Mouse (Mus musculus): ENCODE data around the gene Tlk1. TPM values are rescaled to one million over a fixed set of nuclear protein-coding genes. Genes with fewer than 3 reads are reported as not detected.

Tlk1 gene
- polyA plus RNA-seq, 1 experiment from 2014 or later: 27.0 TPM

DNA sequence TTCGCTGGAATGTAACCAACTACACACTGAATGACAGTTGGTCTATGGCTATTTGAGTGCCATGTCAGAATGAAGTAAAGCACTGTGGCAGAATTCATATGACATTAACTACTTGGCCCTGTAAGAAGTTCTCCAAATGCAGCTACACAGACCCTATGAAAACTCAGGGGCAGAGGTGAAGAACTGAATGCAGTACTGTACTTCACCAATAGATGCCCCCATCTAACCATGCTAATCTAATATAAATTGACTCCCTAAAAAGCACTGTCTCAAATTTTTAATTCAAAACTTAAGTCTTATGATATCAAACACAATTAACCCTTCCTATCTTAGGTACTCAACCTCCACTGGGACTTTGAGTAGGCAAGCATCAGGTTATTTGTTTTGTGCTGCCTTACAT lies 45.9 kb downstream of the Tlk1 start:
- no peak overlapping the region for H3K9ac ChIP-seq
- ATAC-seq (replicated peaks; ENCODE audit: low FRiP score): no peak
- WGBS: 96% methylated on average over 1 of the region's 1 CpGs
- no peaks in the 10 kb centered on the region for H3K9me3 ChIP-seq (replicated peaks)
- no peak overlapping the region for H3K4me2 ChIP-seq
- H3K4me1 ChIP-seq: no peaks in the 10 kb centered on the region
- H3K27ac ChIP-seq: no peak overlapping the region
- H3K36me3 ChIP-seq: peaks cover 7% of the 10 kb centered on the region; the same call in 1 of the 2 replicates
- no peaks in the 10 kb centered on the region for H3K27me3 ChIP-seq
- H3K4me3 ChIP-seq (replicated peaks): no peak overlapping the region

- no peak for ATAC-seq (replicated peaks; ENCODE audit: low FRiP score)
- no peak overlapping the region for H3K27ac ChIP-seq
- H3K4me3 ChIP-seq (replicated peaks): no peak overlapping the region
- no peaks in the 10 kb centered on the region for H3K4me1 ChIP-seq
- H3K36me3 ChIP-seq: peaks cover 7% of the 10 kb centered on the region; the same call in 1 of the 2 replicates
- no peak overlapping the region for H3K9ac ChIP-seq
- no peak overlapping the region for H3K4me2 ChIP-seq
- 75% methylated on average over 2 of the region's 2 CpGs for WGBS
- H3K27me3 ChIP-seq: no peaks in the 10 kb centered on the region
- no peaks in the 10 kb centered on the region for H3K9me3 ChIP-seq (replicated peaks)
Measured at GRCm38 (mm10) chr2:70776744-70777143, 48.8 kb downstream of the Tlk1 start.

GRCm38 (mm10) chr2:70764734-70765133 lies 60.8 kb downstream of the Tlk1 start:
- no peak overlapping the region for H3K4me3 ChIP-seq (replicated peaks)
- no peaks in the 10 kb centered on the region for H3K27me3 ChIP-seq
- H3K36me3 ChIP-seq: no peaks in the 10 kb centered on the region
- H3K4me2 ChIP-seq: no peak overlapping the region
- no peaks in the 10 kb centered on the region for H3K4me1 ChIP-seq
- WGBS: 79% methylated on average over 7 of the region's 7 CpGs
- no peaks in the 10 kb centered on the region for H3K9me3 ChIP-seq (replicated peaks)
- no peak for ATAC-seq (replicated peaks; ENCODE audit: low FRiP score)
- H3K27ac ChIP-seq: no peak overlapping the region
- H3K9ac ChIP-seq: no peak overlapping the region

- no peak overlapping the region for H3K4me3 ChIP-seq (replicated peaks)
- WGBS: 74% methylated on average over 1 of the region's 1 CpGs
- no peaks in the 10 kb centered on the region for H3K4me1 ChIP-seq
- no peak overlapping the region for H3K9ac ChIP-seq
- no peak overlapping the region for H3K4me2 ChIP-seq
- no peak overlapping the region for H3K27ac ChIP-seq
- H3K36me3 ChIP-seq: no peaks in the 10 kb centered on the region
- H3K9me3 ChIP-seq (replicated peaks): no peaks in the 10 kb centered on the region
- ATAC-seq (replicated peaks; ENCODE audit: low FRiP score): no peak
- no peaks in the 10 kb centered on the region for H3K27me3 ChIP-seq
Measured at GRCm38 (mm10) chr2:70762741-70763140, 62.8 kb downstream of the Tlk1 start.

DNA sequence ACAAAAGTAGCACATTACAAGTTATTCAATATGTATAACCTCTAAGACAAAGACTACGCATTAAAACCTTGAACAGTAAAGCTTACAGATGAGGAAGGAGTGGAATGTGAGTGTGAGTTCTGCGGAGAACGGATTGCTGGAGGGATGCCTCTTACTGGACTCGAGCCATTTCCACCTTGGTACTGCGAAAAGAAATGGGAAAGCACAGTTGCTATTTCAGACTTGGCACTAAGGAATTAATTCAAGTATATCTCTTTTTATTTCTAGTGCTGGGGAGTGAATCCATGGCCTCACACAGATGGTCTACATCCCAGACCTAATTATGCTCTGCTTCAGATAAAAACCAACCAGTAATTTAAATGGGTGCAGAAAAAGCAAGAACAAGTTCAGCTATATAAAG lies 73.4 kb downstream of the Tlk1 start:
- ATAC-seq (replicated peaks; ENCODE audit: low FRiP score): no peak

DNA sequence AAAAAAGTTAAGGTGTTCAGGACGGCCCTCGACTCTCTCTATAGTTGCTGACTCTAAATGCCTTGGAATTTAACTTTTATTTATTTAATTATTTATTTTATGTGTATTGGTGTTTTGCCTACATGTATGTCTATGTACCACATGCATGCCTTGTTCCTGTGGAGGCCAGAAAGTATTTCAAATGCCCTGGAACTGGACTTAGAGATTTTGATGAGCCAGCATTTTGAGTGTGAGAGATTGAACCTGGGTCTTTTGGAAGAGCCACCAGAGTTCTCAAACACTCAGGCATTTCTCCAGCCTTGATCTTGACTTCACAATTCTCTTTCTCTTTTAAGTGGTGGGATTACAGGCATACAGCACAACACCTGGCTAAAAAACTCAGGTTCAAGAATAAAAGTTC lies 73.9 kb downstream of the Tlk1 start:
- Histone ChIP-seq H3K9me3 (replicated peaks) (no peaks in the 10 kb centered on the region), H3K4me1 (no peaks in the 10 kb centered on the region), H3K36me3 (peaks cover 48% of the 10 kb centered on the region), H3K27ac (no peak overlapping the region), H3K4me3 (replicated peaks) (no peak overlapping the region), H3K9ac (no peak overlapping the region), H3K27me3 (no peaks in the 10 kb centered on the region), H3K4me2 (no peak overlapping the region)
- ATAC-seq (replicated peaks; ENCODE audit: low FRiP score): no peak
- WGBS: 93% methylated on average over 2 of the region's 2 CpGs

More for the DNA sequence above, 73.4 kb downstream of the Tlk1 start:
- peaks cover 46% of the 10 kb centered on the region for H3K36me3 ChIP-seq
- no peak overlapping the region for H3K4me3 ChIP-seq (replicated peaks)
- H3K9me3 ChIP-seq (replicated peaks): no peaks in the 10 kb centered on the region
- no peak overlapping the region for H3K9ac ChIP-seq
- no peaks in the 10 kb centered on the region for H3K4me1 ChIP-seq
- no peak overlapping the region for H3K4me2 ChIP-seq
- no peak overlapping the region for H3K27ac ChIP-seq
- 94% methylated on average over 5 of the region's 5 CpGs for WGBS
- H3K27me3 ChIP-seq: no peaks in the 10 kb centered on the region

- no peaks in the 10 kb centered on the region for H3K9me3 ChIP-seq (replicated peaks)
- no peak overlapping the region for H3K4me2 ChIP-seq
- no peak for ATAC-seq (replicated peaks; ENCODE audit: low FRiP score)
- H3K27me3 ChIP-seq: no peaks in the 10 kb centered on the region
- WGBS: 87% methylated on average over 2 of the region's 2 CpGs
- peaks cover 73% of the 10 kb centered on the region for H3K36me3 ChIP-seq
- H3K27ac ChIP-seq: no peak overlapping the region
- H3K4me1 ChIP-seq: no peaks in the 10 kb centered on the region
- no peak overlapping the region for H3K4me3 ChIP-seq (replicated peaks)
- no peak overlapping the region for H3K9ac ChIP-seq
Measured at GRCm38 (mm10) chr2:70742588-70742987, 82.9 kb downstream of the Tlk1 start.

- Histone ChIP-seq H3K27ac (no peak overlapping the region), H3K4me1 (no peaks in the 10 kb centered on the region), H3K9ac (no peak overlapping the region), H3K4me2 (no peak overlapping the region), H3K4me3 (replicated peaks) (no peak overlapping the region), H3K9me3 (replicated peaks) (no peaks in the 10 kb centered on the region), H3K36me3 (peaks cover 76% of the 10 kb centered on the region), H3K27me3 (no peaks in the 10 kb centered on the region)
- WGBS: 70% methylated on average over 5 of the region's 5 CpGs
- ATAC-seq (replicated peaks; ENCODE audit: low FRiP score): no peak
Measured at GRCm38 (mm10) chr2:70741901-70742300, 83.6 kb downstream of the Tlk1 start.

GRCm38 (mm10) chr2:70736008-70736407 lies 89.5 kb downstream of the Tlk1 start:
- Histone ChIP-seq H3K36me3 (peaks cover 70% of the 10 kb centered on the region), H3K4me3 (replicated peaks) (no peak overlapping the region), H3K4me1 (no peaks in the 10 kb centered on the region), H3K9ac (no peak overlapping the region), H3K27ac (no peak overlapping the region), H3K9me3 (replicated peaks) (no peaks in the 10 kb centered on the region), H3K4me2 (no peak overlapping the region), H3K27me3 (no peaks in the 10 kb centered on the region)
- 55% methylated on average over 5 of the region's 5 CpGs for WGBS
- ATAC-seq (replicated peaks; ENCODE audit: low FRiP score): no peak

DNA sequence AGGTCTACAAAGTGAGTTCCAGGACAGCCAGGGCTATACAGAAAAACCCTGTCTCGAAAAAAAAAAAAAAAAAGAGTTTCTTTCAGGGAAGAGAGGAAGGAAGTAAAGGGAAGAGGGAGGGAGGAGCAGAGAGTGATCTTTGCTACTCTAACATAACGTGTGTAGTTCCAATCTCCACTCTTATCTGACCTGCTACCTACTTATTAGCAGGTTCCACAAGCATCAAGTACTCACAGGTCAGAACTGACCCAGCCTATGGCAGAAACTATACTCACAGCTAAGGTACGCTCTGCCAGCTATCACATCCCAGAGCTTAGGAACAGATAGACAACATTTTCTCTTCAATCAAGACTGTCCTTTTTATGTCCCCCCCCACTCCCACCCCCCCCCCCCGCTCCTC lies 90.0 kb downstream of the Tlk1 start:
- no peak for ATAC-seq (replicated peaks; ENCODE audit: low FRiP score)
- H3K27me3 ChIP-seq: no peaks in the 10 kb centered on the region
- no peaks in the 10 kb centered on the region for H3K4me1 ChIP-seq
- no peak overlapping the region for H3K27ac ChIP-seq
- no peak overlapping the region for H3K4me3 ChIP-seq (replicated peaks)
- H3K36me3 ChIP-seq: peaks cover 70% of the 10 kb centered on the region
- WGBS: 78% methylated on average over 4 of the region's 4 CpGs
- no peak overlapping the region for H3K9ac ChIP-seq
- H3K4me2 ChIP-seq: no peak overlapping the region
- no peaks in the 10 kb centered on the region for H3K9me3 ChIP-seq (replicated peaks)

GRCm38 (mm10) chr2:70727089-70727488 lies 98.4 kb downstream of the Tlk1 start:
- peaks cover 57% of the 10 kb centered on the region for H3K36me3 ChIP-seq
- H3K4me3 ChIP-seq (replicated peaks): no peak overlapping the region
- H3K27ac ChIP-seq: no peak overlapping the region
- ATAC-seq (replicated peaks; ENCODE audit: low FRiP score): no peak
- WGBS: 85% methylated on average over 2 of the region's 2 CpGs
- H3K9ac ChIP-seq: no peak overlapping the region
- no peaks in the 10 kb centered on the region for H3K4me1 ChIP-seq
- no peak overlapping the region for H3K4me2 ChIP-seq
- H3K27me3 ChIP-seq: no peaks in the 10 kb centered on the region
- no peaks in the 10 kb centered on the region for H3K9me3 ChIP-seq (replicated peaks)

DNA sequence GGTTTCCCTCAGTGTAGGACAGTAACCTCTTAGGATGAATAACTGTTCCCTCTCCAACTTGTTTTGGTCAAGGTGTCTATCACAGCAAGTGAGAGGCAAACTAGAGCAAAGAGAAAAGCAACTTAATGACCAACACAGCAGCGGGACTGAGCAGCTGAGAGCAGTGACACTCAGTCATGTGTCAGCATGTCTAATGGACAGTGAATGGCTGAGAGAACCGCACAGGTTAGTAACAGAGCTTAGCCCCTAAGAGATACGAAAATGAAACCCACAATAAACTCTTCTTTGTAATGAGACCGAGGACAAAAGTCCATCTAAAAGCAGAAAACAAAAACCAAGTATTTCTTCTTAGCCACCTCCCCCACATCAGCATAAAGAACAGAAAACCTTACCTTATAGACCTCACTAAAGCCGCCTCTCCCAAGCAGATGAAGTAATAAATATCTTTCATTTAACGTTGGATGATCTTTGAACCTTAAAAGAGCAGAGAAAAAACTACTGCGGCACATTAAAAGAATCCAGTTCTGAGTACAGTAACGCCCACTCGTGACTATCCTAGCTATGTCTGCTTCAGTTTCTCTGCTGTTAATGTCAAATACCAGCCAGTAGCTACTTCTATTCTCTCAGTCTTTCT lies 101.8 kb downstream of the Tlk1 start:
- H3K4me3 ChIP-seq (replicated peaks): no peak overlapping the region
- no peaks in the 10 kb centered on the region for H3K9me3 ChIP-seq (replicated peaks)
- no peak overlapping the region for H3K27ac ChIP-seq
- H3K4me1 ChIP-seq: no peaks in the 10 kb centered on the region
- H3K4me2 ChIP-seq: no peak overlapping the region
- no peak for ATAC-seq (replicated peaks; ENCODE audit: low FRiP score)
- no peak overlapping the region for H3K9ac ChIP-seq
- no peaks in the 10 kb centered on the region for H3K27me3 ChIP-seq
- WGBS: 74% methylated on average over 9 of the region's 9 CpGs
- H3K36me3 ChIP-seq: peaks cover 69% of the 10 kb centered on the region

- H3K9ac ChIP-seq: no peak overlapping the region
Measured at GRCm38 (mm10) chr2:70710878-70711277, 114.7 kb downstream of the Tlk1 start.

More at GRCm38 (mm10) chr2:70710878-70711277, 114.7 kb downstream of the Tlk1 start:
- Histone ChIP-seq H3K4me2 (no peak overlapping the region), H3K36me3 (peaks cover 56% of the 10 kb centered on the region), H3K27ac (no peak overlapping the region), H3K4me1 (no peaks in the 10 kb centered on the region), H3K9me3 (replicated peaks) (no peaks in the 10 kb centered on the region), H3K27me3 (no peaks in the 10 kb centered on the region), H3K4me3 (replicated peaks) (no peak overlapping the region)
- ATAC-seq (replicated peaks; ENCODE audit: low FRiP score): no peak
- 96% methylated on average over 4 of the region's 4 CpGs for WGBS
